Mouse (Mus musculus) left cerebral cortex, adult 2 months (tissue): ENCODE results near the gene Epha8. TPM values are rescaled to one million over a fixed set of nuclear protein-coding genes. Genes with fewer than 3 reads are reported as not detected.

Experiments
- DNase-seq, 2 experiments: peaks; one replicate each; pipeline ENCODE4 v3.0.0; 2021 to 2022; ENCODE audit warnings: low spot score in 2 of 2, mixed read lengths in 1 of 2; ENCODE audit errors: extremely low spot score in 1 of 2
- H3K27ac ChIP-seq: fragments of 200-600 bp; 2 replicates; pipeline ENCODE4 v1.8.1; 2022
- H3K4me3 ChIP-seq: fragments of 200-600 bp; 2 replicates; pipeline ENCODE4 v1.8.1; 2022
- CTCF ChIP-seq: fragments of 200-600 bp; IDR thresholded peaks from 2 replicates; pipeline ENCODE4 v1.8.1; 2022; ENCODE audit warnings: antibody characterized with exemption, mild to moderate bottlenecking, moderate library complexity
- intact Hi-C: fragments of 180-260 bp; cut with DNase I; formaldehyde crosslinking; loops from one replicate; pipeline ENCODE4 v1.15.1; 2025
- total RNA-seq, 2 experiments: library from RNA; stranded (reverse); gene quantifications; 2 replicates each; pipeline ENCODE4 v1.2.3; 2021

Epha8 gene
- total RNA-seq, 2 experiments from 2014 or later, result 3.5 to 4.6 TPM

DNA sequence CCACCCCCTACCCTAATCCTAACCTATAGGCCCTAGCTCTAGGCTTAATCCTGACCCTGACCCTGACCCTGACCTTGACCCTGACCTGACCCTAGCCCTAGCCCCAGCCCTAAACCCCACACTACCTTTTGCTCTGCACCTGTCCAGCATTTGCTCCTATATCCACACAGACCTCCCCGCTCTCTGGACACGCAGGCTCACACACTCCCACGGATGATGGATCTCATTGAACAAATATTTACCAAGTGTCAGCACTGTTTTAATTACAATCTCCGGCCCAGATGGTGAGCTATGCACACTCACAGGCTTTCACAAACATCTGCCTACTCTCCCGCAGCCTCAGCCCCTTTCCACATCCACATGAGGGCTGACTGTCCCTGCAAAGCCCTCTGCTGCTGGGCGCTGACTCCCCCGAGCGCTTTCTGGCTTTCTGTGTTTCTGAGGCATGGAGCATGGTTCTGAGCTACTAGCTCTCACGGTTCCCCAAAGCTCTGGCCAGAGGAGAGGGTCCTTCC, 58.5 kb downstream of the Epha8 start:
- Histone ChIP-seq H3K27ac (no peak overlapping the region), H3K4me3 (no peak overlapping the region)
- TF ChIP-seq CTCF, result no peak
- no peak for DNase-seq
- intact Hi-C loops, result loop anchor here (10.0 kb wide), 1 partner anchor 507 kb away; the partner anchor contains the start of gene Cela3a

DNA sequence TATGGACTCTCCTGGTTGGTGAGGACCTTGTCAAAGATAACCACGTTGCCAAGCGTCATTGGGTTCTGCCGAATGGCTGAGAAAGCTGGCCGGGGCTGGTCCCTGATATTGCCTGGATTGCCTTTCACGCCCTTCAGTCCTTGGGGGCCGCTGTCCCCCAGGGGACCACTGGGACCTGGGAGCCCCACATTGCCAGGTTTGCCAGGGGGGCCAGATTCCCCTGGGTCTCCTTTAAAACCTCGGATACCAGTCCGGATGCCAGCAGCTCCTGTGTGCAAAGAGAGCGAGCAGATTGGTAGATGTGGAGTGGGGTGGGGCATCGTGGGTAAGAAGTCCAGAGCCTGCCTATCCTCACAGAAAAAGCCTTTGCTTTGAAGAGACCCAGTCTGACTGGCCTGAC, 60.2 kb downstream of the Epha8 start:
- TF ChIP-seq CTCF, result no peak
- Histone ChIP-seq H3K27ac (no peak overlapping the region), H3K4me3 (no peak overlapping the region)
- no peak for DNase-seq
- intact Hi-C loops, result loop anchor here (10.0 kb wide), 1 partner anchor 508 kb away; the partner anchor contains the start of gene Cela3a

DNA sequence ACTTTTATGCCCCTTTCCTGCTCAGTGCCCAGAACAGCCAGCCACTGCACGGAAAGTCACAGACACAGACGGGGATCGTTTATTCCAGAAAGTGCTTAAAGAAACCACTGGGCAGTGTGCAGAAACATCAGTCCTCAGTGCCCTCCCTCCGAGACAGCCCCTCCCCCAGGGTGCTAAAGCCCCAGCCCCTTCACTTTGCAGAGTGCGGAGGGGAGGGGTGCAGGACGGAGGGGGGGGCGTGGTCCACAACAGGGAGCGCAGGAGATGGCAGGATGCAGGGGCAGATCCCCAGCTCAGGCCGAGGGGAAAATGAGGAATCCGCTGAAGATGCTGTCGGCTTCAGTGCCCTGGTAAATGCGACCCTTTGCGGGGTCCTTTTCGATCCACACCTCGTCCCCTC, 60.8 kb downstream of the Epha8 start:
- no peak for TF ChIP-seq CTCF
- intact Hi-C loops, result loop anchor here (2.0 to 10.0 kb wide), 2 partner anchors 85 to 509 kb away; partner anchors contain the start of gene Cela3a
- H3K27ac ChIP-seq, result no peak overlapping the region
- no peak overlapping the region for H3K4me3 ChIP-seq
- DNase-seq, result no peak

DNA sequence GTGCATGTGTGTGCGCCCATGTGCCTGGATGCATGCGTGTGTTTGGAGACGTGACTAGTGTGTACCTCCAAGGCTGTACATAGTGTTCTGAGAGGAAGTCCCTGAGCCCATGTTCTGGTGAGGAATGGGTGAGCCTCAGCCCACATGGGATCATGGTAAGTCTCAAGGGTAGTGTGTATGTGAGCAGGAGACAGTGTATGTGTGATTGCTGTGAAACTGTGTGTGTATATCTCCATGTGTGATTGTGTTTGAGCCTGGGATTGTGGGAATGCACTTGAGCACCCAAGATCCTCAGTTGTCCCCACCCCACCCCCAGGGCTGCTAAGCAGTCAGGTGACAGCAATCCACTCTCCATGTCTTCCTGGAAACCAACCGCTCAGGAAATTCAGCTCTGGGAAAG, 61.8 kb downstream of the Epha8 start:
- Histone ChIP-seq H3K4me3 (no peak overlapping the region), H3K27ac (no peak overlapping the region)
- no peak for TF ChIP-seq CTCF
- DNase-seq, result no peak
- intact Hi-C loops, result loop anchor here (1.0 to 10.0 kb wide), 3 partner anchors 86 to 510 kb away; partner anchors contain the start of gene Cela3a

DNA sequence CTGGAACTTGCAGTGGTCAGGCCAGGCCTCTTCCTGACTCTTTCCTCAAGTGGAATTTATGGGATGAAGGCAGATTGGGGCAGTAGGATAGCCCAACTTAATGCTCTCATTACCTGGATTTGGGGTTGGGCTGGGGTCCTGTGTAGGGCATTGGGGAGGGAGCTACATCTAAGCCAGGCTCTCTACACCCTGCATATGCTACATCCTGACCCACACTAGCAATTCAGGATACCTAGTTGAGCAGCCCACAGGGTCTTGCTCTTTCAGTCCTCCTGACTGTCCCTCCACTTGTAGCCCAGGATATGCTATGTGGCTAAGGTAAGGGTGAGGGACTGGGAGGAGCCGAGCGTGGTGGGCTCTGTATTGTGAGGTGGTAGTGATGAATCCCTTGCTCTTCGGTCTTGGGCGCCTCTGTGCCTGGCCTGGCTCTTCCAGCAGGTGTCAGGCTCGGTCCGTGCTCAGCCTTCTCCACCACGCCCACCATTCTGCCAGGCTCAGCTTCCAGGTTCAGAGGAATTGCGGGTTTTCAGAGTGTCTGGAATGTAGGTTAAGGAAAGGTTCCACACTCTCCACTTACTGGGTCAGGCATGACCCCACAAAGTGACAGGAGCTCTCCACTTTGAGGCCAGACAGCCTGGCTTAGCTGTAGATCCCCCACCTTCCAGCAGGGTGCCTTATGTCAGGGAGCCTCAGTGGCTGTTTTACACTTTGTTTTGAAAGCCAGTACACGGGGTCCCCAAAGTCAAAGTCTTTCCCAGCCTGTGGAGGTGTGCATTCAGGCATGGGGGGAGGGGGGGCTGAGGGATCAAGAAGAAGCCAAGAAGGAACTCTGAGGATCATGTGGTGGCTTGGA, 62.7 kb downstream of the Epha8 start:
- no peak overlapping the region for H3K27ac ChIP-seq
- peak; percentile 78 for TF ChIP-seq CTCF
- intact Hi-C loops, result loop anchor here (1.0 to 10.0 kb wide), 3 partner anchors 87 to 511 kb away; partner anchors contain the start of gene Cela3a
- no peak overlapping the region for H3K4me3 ChIP-seq
- peak; percentile 62 for DNase-seq

DNA sequence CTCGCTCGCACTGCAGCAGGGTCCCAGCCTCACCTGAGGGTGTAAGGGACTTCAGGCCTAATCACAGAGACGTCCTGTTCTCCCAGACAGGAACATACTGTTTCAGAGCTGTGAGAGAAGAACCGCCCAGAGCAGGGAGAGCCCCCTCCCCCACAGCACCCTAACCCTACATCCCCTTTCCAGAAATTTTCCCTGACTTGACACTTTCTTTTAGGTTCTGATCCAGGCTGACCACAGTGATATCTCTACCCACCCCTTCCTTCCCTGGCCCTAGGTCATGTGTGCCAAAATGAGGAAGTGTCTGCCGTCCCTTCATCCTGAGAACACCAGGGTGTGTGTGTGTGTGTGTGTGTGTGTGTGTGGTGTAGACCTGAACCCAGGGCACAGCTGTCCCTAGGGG, 63.8 kb downstream of the Epha8 start, which contains the start of gene C1qc:
Gene C1qc, minus strand, starts transcription at position 255 of the 400 bp plus-strand sequence.
- Histone ChIP-seq H3K4me3 (no peak within 1 kb of the TSS), H3K27ac (peak within 1 kb of the TSS; percentile 47; the same call in 1 of the 2 replicates)
- intact Hi-C loops, result loop anchor here (10.0 kb wide), 1 partner anchor 512 kb away; the partner anchor contains the start of gene Cela3a
- no peak for TF ChIP-seq CTCF
- no peak for DNase-seq

DNA sequence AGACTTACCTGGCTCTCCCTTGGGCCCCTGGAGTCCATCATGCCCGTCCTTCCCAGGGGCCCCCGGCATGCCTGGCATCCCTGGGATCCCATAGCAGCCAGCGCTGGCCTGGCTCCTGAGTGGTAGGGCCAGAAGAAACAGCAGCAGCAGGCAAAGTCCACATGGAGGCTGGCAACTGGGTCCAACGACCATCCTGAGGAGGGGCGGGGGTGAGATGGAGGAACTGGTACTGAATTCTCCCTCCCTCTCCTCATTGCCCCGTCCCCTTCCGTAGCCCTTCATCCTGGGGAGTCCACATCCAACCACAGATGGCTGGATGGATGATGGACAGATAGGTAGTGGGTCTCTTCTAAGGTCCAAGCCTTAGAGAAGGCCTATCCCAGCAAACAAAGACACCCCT, 64.2 kb downstream of the Epha8 start:
- no peak overlapping the region for H3K4me3 ChIP-seq
- TF ChIP-seq CTCF, result no peak
- intact Hi-C loops, result loop anchor here (10.0 kb wide), 1 partner anchor 512 kb away; the partner anchor contains the start of gene Cela3a
- H3K27ac ChIP-seq, result peak overlapping the region; percentile 47; the same call in 1 of the 2 replicates
- DNase-seq, result no peak

DNA sequence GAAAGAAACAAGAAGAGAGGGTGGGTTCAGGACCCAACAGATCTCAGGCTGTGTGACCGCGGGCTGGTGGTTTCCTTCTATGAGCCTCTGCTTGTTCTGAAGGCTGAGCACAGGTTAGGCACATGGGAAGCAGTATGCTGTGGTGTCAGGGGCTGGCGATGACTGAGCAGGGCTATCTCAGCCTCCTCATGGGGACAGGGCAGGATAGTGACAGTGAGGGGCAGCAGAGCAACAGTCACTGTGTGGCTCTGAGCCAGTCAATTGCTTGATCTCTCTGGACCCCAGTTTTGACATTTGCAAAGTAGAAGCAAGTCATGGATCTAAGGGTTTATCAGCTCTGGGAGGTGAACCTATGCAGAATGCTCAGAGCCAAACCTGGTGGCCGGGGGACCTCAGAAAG, 65.5 kb downstream of the Epha8 start:
- H3K27ac ChIP-seq, result no peak overlapping the region
- DNase-seq, result no peak
- no peak for TF ChIP-seq CTCF
- intact Hi-C loops, result loop anchor here (10.0 kb wide), 1 partner anchor 514 kb away; the partner anchor contains the start of gene Cela3a
- H3K4me3 ChIP-seq, result no peak overlapping the region

DNA sequence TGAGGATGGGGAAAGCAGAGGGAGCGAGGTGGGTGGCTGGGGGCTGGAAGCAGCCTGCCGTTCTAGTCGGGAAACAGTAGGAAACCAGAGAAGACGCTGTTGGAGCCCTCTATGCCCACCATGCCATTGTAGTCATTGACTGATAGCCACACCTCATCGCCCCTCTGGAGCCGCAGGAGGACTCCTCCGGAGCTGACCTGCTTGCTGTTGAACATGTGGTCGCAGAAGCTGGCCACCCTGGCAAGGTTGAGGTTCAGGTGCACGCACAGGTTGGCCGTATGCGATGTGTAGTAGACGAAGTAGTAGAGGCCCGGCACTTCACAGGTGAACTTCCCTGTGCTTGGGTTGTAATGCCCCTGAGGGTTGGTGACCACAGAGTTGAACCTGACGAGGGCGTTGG, 66.6 kb downstream of the Epha8 start:
- H3K27ac ChIP-seq, result no peak overlapping the region
- DNase-seq, result no peak
- no peak for TF ChIP-seq CTCF
- no peak overlapping the region for H3K4me3 ChIP-seq
- intact Hi-C loops, result loop anchor here (10.0 kb wide), 1 partner anchor 515 kb away; the partner anchor contains the start of gene Cela3a

DNA sequence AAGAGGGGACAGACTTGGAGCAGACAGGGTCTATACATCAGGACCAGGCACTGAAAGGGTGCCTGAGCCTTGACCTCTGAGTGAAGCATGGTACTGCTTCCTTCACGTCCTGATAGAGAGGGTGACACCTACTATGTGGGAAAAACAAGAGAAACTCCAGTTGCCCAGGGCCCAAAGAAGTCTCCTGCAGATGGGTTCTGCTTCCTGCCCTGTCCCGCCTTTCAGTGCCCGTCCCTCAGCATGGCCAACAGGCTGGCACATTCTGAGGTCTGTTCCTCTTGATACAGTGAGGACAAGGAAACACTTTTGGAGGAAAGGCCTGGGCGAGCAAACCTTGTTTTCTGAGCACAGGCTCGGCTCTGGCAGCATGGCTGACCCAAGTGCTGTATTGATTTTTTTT, 68.9 kb downstream of the Epha8 start:
- DNase-seq, result no peak
- TF ChIP-seq CTCF, result no peak
- no peak overlapping the region for H3K4me3 ChIP-seq
- H3K27ac ChIP-seq, result no peak overlapping the region
- intact Hi-C loops, result no loop called here

DNA sequence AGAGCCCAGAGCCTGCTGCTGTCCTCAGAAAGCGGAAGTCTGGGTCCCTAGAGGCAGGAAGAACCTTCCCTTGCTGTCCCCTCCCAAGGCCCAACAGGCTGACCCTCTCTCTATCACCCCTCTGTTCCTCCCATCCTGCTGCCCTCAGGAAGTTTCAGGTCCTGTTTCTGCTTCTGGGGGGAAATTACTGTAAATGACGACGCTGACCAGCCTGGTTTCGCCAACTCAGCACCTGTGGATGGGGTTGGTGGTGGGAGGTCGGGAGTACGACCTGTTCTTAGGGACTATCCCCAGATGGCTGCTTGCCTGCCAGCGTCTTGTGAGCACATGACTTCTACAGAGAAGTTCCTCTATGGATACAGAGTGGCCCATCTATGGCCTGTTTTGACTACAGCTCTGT, 70.5 kb downstream of the Epha8 start, which contains the start of gene C1qb:
Gene C1qb, minus strand, starts transcription at position 87 of the 400 bp plus-strand sequence.
- H3K4me3 ChIP-seq, result 0 out of 2 replicates have a peak within 1 kb of the TSS, but pooled peaks have one; percentile 13
- no peak for TF ChIP-seq CTCF
- H3K27ac ChIP-seq, result no peak within 1 kb of the TSS
- no peak for DNase-seq
- intact Hi-C loops, result no loop called here

Other genes starting within 250 kb of the Epha8 start
- gene Ephb2, start 120.8 kb downstream of the Epha8 start, total RNA-seq, result 10 to 100 TPM; 17.0 to 18.3 TPM
- gene C1qb, start 70.6 kb downstream of the Epha8 start, total RNA-seq, result 10 to 100 TPM; 57.5 to 60.3 TPM
- 10 to 100 TPM; 41.2 to 45.1 TPM for gene C1qc, start 63.8 kb downstream of the Epha8 start, total RNA-seq
- gene C1qa, start 58.0 kb downstream of the Epha8 start, total RNA-seq, result 10 to 100 TPM; 44.5 to 48.3 TPM
- gene Zbtb40, start 92.0 kb upstream of the Epha8 start, total RNA-seq, result 10 to 100 TPM; 13.7 to 15.7 TPM